Mouse (Mus musculus): ENCODE results near the gene Abcb7. TPM values are rescaled to one million over a fixed set of nuclear protein-coding genes. Genes with fewer than 3 reads are reported as not detected.
"Not testable (repeated sequence)": the region's sequence is repeated elsewhere in the genome, so short reads cannot be mapped to it uniquely, and the experiment has no call there.

Gene Abcb7
- polyA plus RNA-seq, 1 experiment from 2014 or later = 8.9 TPM

DNA sequence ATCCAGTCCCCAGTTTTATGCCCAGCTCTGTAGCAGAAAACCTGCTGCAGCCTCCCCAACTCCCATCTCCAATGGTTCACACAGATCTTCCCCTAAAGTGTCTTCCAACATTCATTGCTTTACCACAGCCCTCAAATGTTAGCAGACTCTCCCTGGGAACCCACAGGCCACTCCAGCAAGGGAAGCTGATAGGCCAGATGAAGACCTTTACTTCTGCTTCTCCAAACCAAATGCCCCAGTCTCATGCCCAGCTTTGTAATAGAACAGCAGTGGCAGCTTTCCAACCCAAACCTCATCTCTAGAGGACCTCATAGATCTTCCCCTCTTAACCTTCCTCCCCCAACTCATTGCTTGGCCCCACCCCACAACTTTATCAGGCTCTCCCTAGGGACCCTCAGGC lies 54.0 kb downstream of the Abcb7 start:
- no peak overlapping the region for H3K27ac ChIP-seq (ENCODE audit: low read length)
- no peaks in the 10 kb centered on the region for H3K9me3 ChIP-seq (ENCODE audit: low read length)
- no peak for ATAC-seq (ENCODE audit: low FRiP score, low TSS enrichment)
- H3K4me1 ChIP-seq (ENCODE audit: insufficient read depth, low read length) = no peaks in the 10 kb centered on the region
- H3K27me3 ChIP-seq (ENCODE audit: insufficient read depth, low read length) = peaks cover 2% of the 10 kb centered on the region; the same call in 1 of the 2 replicates
- no peak overlapping the region for H3K4me3 ChIP-seq (ENCODE audit: low read length)
- H3K4me2 ChIP-seq (replicated peaks; ENCODE audit: low read depth, low read length) = no peak overlapping the region
- H3K36me3 ChIP-seq (ENCODE audit: insufficient read depth, low read length) = no peaks in the 10 kb centered on the region
- H3K9ac ChIP-seq (replicated peaks; ENCODE audit: low read length) = no peak overlapping the region

DNA sequence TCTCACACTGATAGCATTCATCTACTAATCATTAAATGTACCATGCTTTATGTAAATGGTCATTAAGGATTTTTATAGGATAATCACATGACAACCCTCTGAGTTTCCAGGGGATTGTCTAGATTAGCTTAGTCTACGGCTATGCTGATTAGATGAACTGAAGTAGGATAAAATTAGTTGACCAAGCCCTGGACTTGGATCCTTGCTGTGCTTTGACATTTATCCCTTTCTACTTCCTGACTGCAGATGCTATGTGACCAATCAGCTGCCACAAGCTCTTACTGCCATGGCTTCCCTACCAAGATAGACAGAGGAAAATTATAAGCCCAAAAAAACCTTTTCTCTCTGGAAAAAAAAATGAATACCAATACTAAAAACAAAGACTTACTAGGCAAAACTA lies 57.8 kb downstream of the Abcb7 start:
- H3K9ac ChIP-seq (replicated peaks; ENCODE audit: low read length) = no peak overlapping the region
- H3K27me3 ChIP-seq (ENCODE audit: insufficient read depth, low read length) = no peaks in the 10 kb centered on the region; the same call in 1 of the 2 replicates
- no peak for ATAC-seq (ENCODE audit: low FRiP score, low TSS enrichment)
- no peak overlapping the region for H3K27ac ChIP-seq (ENCODE audit: low read length)
- no peak overlapping the region for H3K4me2 ChIP-seq (replicated peaks; ENCODE audit: low read depth, low read length)
- H3K4me3 ChIP-seq (ENCODE audit: low read length) = no peak overlapping the region
- H3K36me3 ChIP-seq (ENCODE audit: insufficient read depth, low read length) = no peaks in the 10 kb centered on the region
- no peaks in the 10 kb centered on the region for H3K9me3 ChIP-seq (ENCODE audit: low read length)
- no peaks in the 10 kb centered on the region for H3K4me1 ChIP-seq (ENCODE audit: insufficient read depth, low read length)
- 91% methylated on average over 1 of the region's 1 CpGs for WGBS

DNA sequence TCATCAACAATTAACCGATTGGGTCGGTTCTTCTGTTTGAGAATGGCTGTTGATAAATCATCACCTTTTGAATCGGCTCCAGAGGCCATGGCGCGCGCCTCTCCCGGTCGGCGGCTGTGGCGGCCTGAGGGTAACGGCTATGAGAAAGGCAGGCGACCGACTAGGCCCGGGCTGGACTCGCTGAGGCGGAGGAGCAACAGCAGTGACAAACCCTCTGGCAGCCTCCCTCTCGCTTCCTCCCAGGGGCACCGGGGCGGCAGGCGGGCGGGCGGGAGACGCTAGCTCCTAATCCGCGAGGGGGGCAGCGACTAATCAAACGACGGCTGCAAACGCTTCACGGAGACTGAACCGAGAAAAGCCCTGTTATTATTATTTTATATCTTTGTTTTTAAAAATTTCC lies 65.5 kb downstream of the Abcb7 start:
- not testable (repeated sequence) for H3K27ac ChIP-seq (ENCODE audit: low read length); H3K4me1 ChIP-seq (ENCODE audit: insufficient read depth, low read length); H3K4me2 ChIP-seq (replicated peaks; ENCODE audit: low read depth, low read length); H3K9me3 ChIP-seq (ENCODE audit: low read length); H3K36me3 ChIP-seq (ENCODE audit: insufficient read depth, low read length); H3K9ac ChIP-seq (replicated peaks; ENCODE audit: low read length); H3K4me3 ChIP-seq (ENCODE audit: low read length); ATAC-seq (ENCODE audit: low FRiP score, low TSS enrichment); H3K27me3 ChIP-seq (ENCODE audit: insufficient read depth, low read length)
- 89% methylated on average over 25 of the region's 31 CpGs for WGBS

DNA sequence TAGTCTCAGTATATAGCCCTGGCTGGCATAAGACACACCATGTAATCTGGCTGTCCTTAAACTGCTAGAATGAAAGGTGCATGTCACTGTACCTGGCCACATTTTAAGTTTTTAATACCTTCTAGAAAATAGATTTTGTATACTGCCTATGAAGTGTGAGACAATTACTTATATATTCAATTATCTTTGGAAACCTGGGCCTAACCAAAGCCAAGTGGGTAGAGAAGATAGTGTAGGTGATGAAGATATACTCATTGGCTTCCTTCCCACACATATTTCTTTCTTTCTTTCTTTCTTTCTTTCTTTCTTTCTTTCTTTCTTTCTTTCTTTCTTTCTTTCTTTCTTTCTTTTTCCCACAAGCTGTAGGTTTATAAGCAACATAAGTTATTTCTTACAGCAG lies 121.9 kb downstream of the Abcb7 start:
- Histone ChIP-seq H3K4me3 (ENCODE audit: low read length) (no peak overlapping the region), H3K27me3 (ENCODE audit: insufficient read depth, low read length) (no peaks in the 10 kb centered on the region; the same call in 1 of the 2 replicates), H3K9ac (replicated peaks; ENCODE audit: low read length) (no peak overlapping the region), H3K36me3 (ENCODE audit: insufficient read depth, low read length) (no peaks in the 10 kb centered on the region), H3K4me1 (ENCODE audit: insufficient read depth, low read length) (no peaks in the 10 kb centered on the region), H3K9me3 (ENCODE audit: low read length) (no peaks in the 10 kb centered on the region), H3K4me2 (replicated peaks; ENCODE audit: low read depth, low read length) (no peak overlapping the region), H3K27ac (ENCODE audit: low read length) (no peak overlapping the region)
- no peak for ATAC-seq (ENCODE audit: low FRiP score, low TSS enrichment)

DNA sequence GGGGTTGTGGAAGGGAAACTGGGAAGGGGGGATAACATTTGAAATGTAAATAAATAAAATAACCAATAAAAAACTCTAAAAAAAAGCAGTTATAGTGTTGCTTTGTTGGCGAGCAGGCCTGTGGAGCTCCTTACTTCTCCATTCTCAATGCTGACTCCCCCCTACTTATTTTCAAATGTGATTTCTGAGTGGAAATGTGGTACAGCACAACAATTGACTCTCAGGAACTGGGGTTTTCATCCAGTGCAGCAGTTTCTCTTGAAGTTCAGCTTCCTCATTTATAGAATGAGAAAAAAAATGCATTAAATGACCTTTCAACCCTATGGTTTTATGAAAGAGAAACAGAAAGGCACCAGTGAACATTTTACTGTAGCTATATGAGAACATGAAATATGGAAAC lies 133.8 kb downstream of the Abcb7 start:
- H3K36me3 ChIP-seq (ENCODE audit: insufficient read depth, low read length) = no peaks in the 10 kb centered on the region
- no peak overlapping the region for H3K4me3 ChIP-seq (ENCODE audit: low read length)
- H3K27ac ChIP-seq (ENCODE audit: low read length) = no peak overlapping the region
- ATAC-seq (ENCODE audit: low FRiP score, low TSS enrichment) = no peak
- 88% methylated on average over 1 of the region's 1 CpGs for WGBS
- no peaks in the 10 kb centered on the region for H3K4me1 ChIP-seq (ENCODE audit: insufficient read depth, low read length)
- H3K4me2 ChIP-seq (replicated peaks; ENCODE audit: low read depth, low read length) = no peak overlapping the region
- no peaks in the 10 kb centered on the region for H3K9me3 ChIP-seq (ENCODE audit: low read length)
- no peak overlapping the region for H3K9ac ChIP-seq (replicated peaks; ENCODE audit: low read length)
- H3K27me3 ChIP-seq (ENCODE audit: insufficient read depth, low read length) = no peaks in the 10 kb centered on the region

- no peaks in the 10 kb centered on the region for H3K36me3 ChIP-seq (ENCODE audit: insufficient read depth, low read length)
- no peak overlapping the region for H3K4me2 ChIP-seq (replicated peaks; ENCODE audit: low read depth, low read length)
- no peaks in the 10 kb centered on the region; the same call in 1 of the 2 replicates for H3K27me3 ChIP-seq (ENCODE audit: insufficient read depth, low read length)
- no peak overlapping the region for H3K27ac ChIP-seq (ENCODE audit: low read length)
- no peak overlapping the region for H3K9ac ChIP-seq (replicated peaks; ENCODE audit: low read length)
- H3K4me1 ChIP-seq (ENCODE audit: insufficient read depth, low read length) = no peaks in the 10 kb centered on the region
- no peak overlapping the region for H3K4me3 ChIP-seq (ENCODE audit: low read length)
- WGBS = 60% methylated on average over 2 of the region's 2 CpGs
- no peaks in the 10 kb centered on the region for H3K9me3 ChIP-seq (ENCODE audit: low read length)
- no peak for ATAC-seq (ENCODE audit: low FRiP score, low TSS enrichment)
Measured at GRCm38 (mm10) chrX:104264371-104264770, 149.3 kb downstream of the Abcb7 start.

GRCm38 (mm10) chrX:104262468-104262867 lies 151.2 kb downstream of the Abcb7 start:
- H3K27me3 ChIP-seq (ENCODE audit: insufficient read depth, low read length) = no peaks in the 10 kb centered on the region; the same call in 1 of the 2 replicates
- no peaks in the 10 kb centered on the region for H3K4me1 ChIP-seq (ENCODE audit: insufficient read depth, low read length)
- no peak overlapping the region for H3K9ac ChIP-seq (replicated peaks; ENCODE audit: low read length)
- no peak overlapping the region for H3K4me2 ChIP-seq (replicated peaks; ENCODE audit: low read depth, low read length)
- no peak overlapping the region for H3K27ac ChIP-seq (ENCODE audit: low read length)
- H3K36me3 ChIP-seq (ENCODE audit: insufficient read depth, low read length) = no peaks in the 10 kb centered on the region
- 62% methylated on average over 1 of the region's 1 CpGs for WGBS
- no peaks in the 10 kb centered on the region for H3K9me3 ChIP-seq (ENCODE audit: low read length)
- no peak for ATAC-seq (ENCODE audit: low FRiP score, low TSS enrichment)
- H3K4me3 ChIP-seq (ENCODE audit: low read length) = no peak overlapping the region

GRCm38 (mm10) chrX:104256561-104256960 lies 157.1 kb downstream of the Abcb7 start:
- Histone ChIP-seq H3K27ac (ENCODE audit: low read length) (no peak overlapping the region), H3K9ac (replicated peaks; ENCODE audit: low read length) (no peak overlapping the region), H3K27me3 (ENCODE audit: insufficient read depth, low read length) (no peaks in the 10 kb centered on the region; the same call in 1 of the 2 replicates), H3K4me2 (replicated peaks; ENCODE audit: low read depth, low read length) (no peak overlapping the region), H3K9me3 (ENCODE audit: low read length) (no peaks in the 10 kb centered on the region), H3K4me3 (ENCODE audit: low read length) (no peak overlapping the region), H3K36me3 (ENCODE audit: insufficient read depth, low read length) (no peaks in the 10 kb centered on the region), H3K4me1 (ENCODE audit: insufficient read depth, low read length) (no peaks in the 10 kb centered on the region)
- ATAC-seq (ENCODE audit: low FRiP score, low TSS enrichment) = no peak
- 67% methylated on average over 1 of the region's 1 CpGs for WGBS

Other genes with a start within 250 kb of the Abcb7 start
- gene Nexmif, start 212.7 kb downstream of the Abcb7 start, polyA plus RNA-seq (2015; fragmentation: Nextera tagmentation; extraction: Ambion mirVana) = 1.4 and 1.5 TPM in 2 replicates
- gene Uprt, start 69.0 kb upstream of the Abcb7 start, polyA plus RNA-seq (2015; fragmentation: Nextera tagmentation; extraction: Ambion mirVana) = 2.1 and 2.2 TPM in 2 replicates

All from kidney, embryonic 16.5 days (tissue).